Mouse (Mus musculus) lung, adult 2 months (tissue): ENCODE measurements around the gene Umps. TPM values are rescaled to one million over a fixed set of nuclear protein-coding genes. Genes with fewer than 3 reads are reported as not detected.

Experiments
- DNase-seq: peaks from one replicate; pipeline ENCODE4 v3.0.0; 2022
- H3K4me1 ChIP-seq: fragments of 200-500 bp; 2 replicates; pipeline ENCODE4 v1.6.1; 2011; ENCODE audit warnings: low read length; ENCODE audit not compliant: control insufficient read depth, insufficient read depth
- H3K4me3 ChIP-seq: fragments of 200-500 bp; replicated peaks from 2 replicates; pipeline ENCODE3; 2011; ENCODE audit warnings: low read depth, mild to moderate bottlenecking, control low read depth, low read length; ENCODE audit errors: extremely low read depth
- CTCF ChIP-seq: fragments of 200-500 bp; IDR thresholded peaks from 2 replicates; pipeline ENCODE4 v1.5.1; 2011; ENCODE audit warnings: mild to moderate bottlenecking, low read length, control low read depth; ENCODE audit not compliant: insufficient read depth
- POLR2A ChIP-seq: fragments of 200-500 bp; IDR thresholded peaks from 2 replicates; pipeline ENCODE4 v1.6.1; 2011; ENCODE audit warnings: low read depth, mild to moderate bottlenecking, control low read depth, low read length, borderline replicate concordance; ENCODE audit errors: extremely low read depth
- WGBS: fragments of 180-500 bp; shearing (Covaris S2); methylation state at CpG from one replicate; pipeline ENCODE4 v1.1.7; 2018; 5-methylcytosine and 5-hydroxymethylcytosine counted together
- polyA plus RNA-seq: library from polyadenylated mRNA; depleted of rRNA; stranded (reverse); fragments of >200 nt; gene quantifications from 2 replicates; pipeline ENCODE4 v1.2.3, GENCODE M21; 2012

The Umps gene
- polyA plus RNA-seq, 1 experiment = 4.7 TPM

- H3K4me1 ChIP-seq = peaks cover 3% of the 10 kb centered on the region
- no peak for DNase-seq
- no peak for TF ChIP-seq CTCF
- no peak for TF ChIP-seq POLR2A
- H3K4me3 ChIP-seq = no peak overlapping the region
- 38% methylated on average over 5 of the region's 5 CpGs for WGBS
Observed at GRCm38 (mm10) chr16:33934701-33935406, 32.0 kb downstream of the Umps start.

GRCm38 (mm10) chr16:33933411-33933810, 33.4 kb downstream of the Umps start:
- peaks cover 10% of the 10 kb centered on the region for H3K4me1 ChIP-seq
- TF ChIP-seq CTCF (no peak), POLR2A (no peak)

GRCm38 (mm10) chr16:33932126-33932525, 34.7 kb downstream of the Umps start:
- Histone ChIP-seq H3K4me1 (peaks cover 12% of the 10 kb centered on the region), H3K4me3 (no peak overlapping the region)
- no peak for DNase-seq
- WGBS = 25% methylated on average over 5 of the region's 5 CpGs
- no peak for TF ChIP-seq POLR2A
- no peak for TF ChIP-seq CTCF

More at GRCm38 (mm10) chr16:33933411-33933810, 33.4 kb downstream of the Umps start:
- H3K4me3 ChIP-seq = no peak overlapping the region
- no peak for DNase-seq
- WGBS = 83% methylated on average over 11 of the region's 11 CpGs

GRCm38 (mm10) chr16:33931682-33932081, 35.2 kb downstream of the Umps start:
- H3K4me1 ChIP-seq = peaks cover 12% of the 10 kb centered on the region
- H3K4me3 ChIP-seq = no peak overlapping the region
- 50% methylated on average over 2 of the region's 2 CpGs for WGBS
- no peak for DNase-seq
- TF ChIP-seq POLR2A (no peak), CTCF (no peak)

GRCm38 (mm10) chr16:33930785-33931184, 36.1 kb downstream of the Umps start:
- no peak for DNase-seq
- WGBS = 66% methylated on average over 6 of the region's 6 CpGs
- Histone ChIP-seq H3K4me3 (no peak overlapping the region), H3K4me1 (peaks cover 12% of the 10 kb centered on the region)
- TF ChIP-seq CTCF (no peak), POLR2A (no peak)

- Histone ChIP-seq H3K4me1 (peaks cover 10% of the 10 kb centered on the region), H3K4me3 (no peak overlapping the region)
- DNase-seq = no peak
- 45% methylated on average over 9 of the region's 9 CpGs for WGBS
- TF ChIP-seq POLR2A (no peak), CTCF (no peak)
Observed at GRCm38 (mm10) chr16:33928788-33929462, 37.9 kb downstream of the Umps start.

- 53% methylated on average over 6 of the region's 6 CpGs for WGBS
Observed at GRCm38 (mm10) chr16:33927263-33927824, 39.5 kb downstream of the Umps start.

GRCm38 (mm10) chr16:33923758-33924157, 43.1 kb downstream of the Umps start:
- H3K4me1 ChIP-seq = peaks cover 6% of the 10 kb centered on the region
- no peak for TF ChIP-seq CTCF
- TF ChIP-seq POLR2A = no peak
- DNase-seq = no peak
- WGBS = 88% methylated on average over 8 of the region's 8 CpGs
- no peak overlapping the region for H3K4me3 ChIP-seq

More at GRCm38 (mm10) chr16:33927263-33927824, 39.5 kb downstream of the Umps start:
- Histone ChIP-seq H3K4me1 (peaks cover 10% of the 10 kb centered on the region), H3K4me3 (no peak overlapping the region)
- DNase-seq = no peak
- no peak for TF ChIP-seq POLR2A
- TF ChIP-seq CTCF = no peak

- H3K4me1 ChIP-seq = no peaks in the 10 kb centered on the region; the same call in 1 of the 2 replicates
- 46% methylated on average over 5 of the region's 5 CpGs for WGBS
- DNase-seq = no peak
- TF ChIP-seq CTCF = no peak
- no peak for TF ChIP-seq POLR2A
- H3K4me3 ChIP-seq = no peak overlapping the region
Observed at GRCm38 (mm10) chr16:33923001-33923316, 43.9 kb downstream of the Umps start.
